Mouse (Mus musculus) monocyte, adult 2 months (primary cell): Measurements from ENCODE around the gene Olfr557.

ENCODE experiments used
- DNase-seq, 2 experiments: peaks; one replicate each; pipeline ENCODE4 v3.0.0; 2022; ENCODE audit warnings: low spot score in 2 of 2, low read depth in 1 of 2

Gene Olfr557

GRCm38 (mm10) chr7:102695358-102696125, at the start of gene Olfr557:
Gene Olfr557, plus strand, starts transcription at chr7:102695910.
- no peak for DNase-seq

DNA sequence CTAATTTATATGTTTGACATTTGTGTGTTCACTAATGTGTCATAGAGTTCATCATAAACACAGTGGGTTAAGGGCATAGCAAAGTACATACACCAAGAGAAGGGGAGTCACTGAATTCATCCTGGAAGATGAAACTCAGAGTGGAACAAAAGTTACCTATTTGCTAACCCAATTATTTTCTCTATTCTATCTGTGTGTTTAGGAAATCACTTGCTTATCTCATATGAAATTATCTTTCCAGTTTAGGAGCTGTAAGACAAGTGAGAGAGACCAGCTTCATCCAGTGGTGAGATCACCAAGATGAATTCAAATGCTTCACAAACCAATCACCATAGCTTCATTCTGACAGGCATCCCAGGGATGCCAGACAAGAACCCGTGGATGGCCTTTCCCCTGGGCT, 37.2 kb upstream of the Olfr557 start, which contains the start of gene Olfr555:
TSS of gene Olfr555 (plus strand) at position 301 of the 400 bp plus-strand sequence.
- DNase-seq = no peak

DNA sequence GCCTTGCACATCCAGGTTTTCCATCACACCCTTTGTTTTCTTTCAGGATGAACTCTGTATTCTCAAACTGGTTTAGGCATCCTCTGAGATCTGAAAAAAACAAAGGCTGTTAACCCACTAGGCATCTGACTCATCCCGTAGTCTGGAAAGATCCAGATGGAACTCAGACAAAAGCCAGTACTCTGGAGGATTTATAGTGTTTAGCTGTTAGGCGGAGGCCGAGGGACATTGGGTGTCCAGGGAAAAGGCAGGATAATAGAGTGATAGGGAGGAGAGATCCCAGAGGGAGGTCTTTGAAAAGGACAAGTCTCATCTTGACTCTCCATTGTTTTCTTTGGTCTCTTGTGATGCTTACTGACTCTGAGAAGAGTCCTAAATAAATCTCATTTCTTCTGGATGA, 31.1 kb upstream of the Olfr557 start, which contains the start of gene Olfr556:
TSS of gene Olfr556 (plus strand) at position 301 of the 400 bp plus-strand sequence.
- DNase-seq = no peak

- no peak for DNase-seq
Measured at GRCm38 (mm10) chr7:102665378-102665777, 30.3 kb upstream of the Olfr557 start.

DNA sequence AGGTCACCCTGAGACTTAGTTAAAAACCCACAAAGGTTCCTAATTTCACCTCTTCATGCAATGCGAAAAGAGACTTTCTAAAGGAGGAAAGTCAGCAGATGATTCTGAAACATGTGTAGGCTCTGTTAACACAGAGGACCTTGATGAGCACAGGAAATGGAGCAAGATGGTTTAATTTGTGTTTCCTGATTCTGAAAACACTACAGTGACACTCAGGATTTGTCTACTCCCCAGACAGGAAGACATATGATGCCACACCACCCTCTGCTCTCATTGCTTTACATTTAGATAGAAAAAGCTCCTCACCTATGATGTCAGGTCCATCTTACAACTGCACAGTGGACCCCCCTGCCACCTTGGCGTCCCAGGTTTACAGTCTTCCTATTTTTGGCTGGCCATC, 19.5 kb upstream of the Olfr557 start:
- DNase-seq = no peak

- no peak for DNase-seq
Measured at GRCm38 (mm10) chr7:102681916-102682315, 13.8 kb upstream of the Olfr557 start.

GRCm38 (mm10) chr7:102686944-102687501, 8.7 kb upstream of the Olfr557 start, which contains the start of gene Trim68:
Gene Trim68, minus strand, starts transcription at chr7:102687327.
- DNase-seq = peak; percentile 17 to 44

DNA sequence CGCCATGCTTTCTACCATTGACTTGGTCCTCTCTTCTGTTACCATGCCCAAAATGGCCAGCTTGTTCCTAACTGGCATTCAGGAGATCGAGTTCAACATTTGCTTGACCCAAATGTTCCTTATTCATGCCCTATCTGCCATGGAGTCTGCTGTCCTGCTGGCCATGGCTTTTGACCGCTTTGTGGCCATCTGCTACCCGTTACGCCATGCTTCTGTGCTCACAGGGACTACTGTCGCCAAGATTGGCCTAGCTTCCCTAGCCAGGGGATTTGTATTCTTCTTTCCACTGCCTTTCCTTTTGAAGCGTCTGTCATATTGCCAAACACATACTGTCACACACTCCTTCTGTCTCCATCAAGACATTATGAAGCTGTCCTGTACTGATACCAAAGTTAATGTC, 2.8 kb downstream of the Olfr557 start:
- DNase-seq = no peak

DNA sequence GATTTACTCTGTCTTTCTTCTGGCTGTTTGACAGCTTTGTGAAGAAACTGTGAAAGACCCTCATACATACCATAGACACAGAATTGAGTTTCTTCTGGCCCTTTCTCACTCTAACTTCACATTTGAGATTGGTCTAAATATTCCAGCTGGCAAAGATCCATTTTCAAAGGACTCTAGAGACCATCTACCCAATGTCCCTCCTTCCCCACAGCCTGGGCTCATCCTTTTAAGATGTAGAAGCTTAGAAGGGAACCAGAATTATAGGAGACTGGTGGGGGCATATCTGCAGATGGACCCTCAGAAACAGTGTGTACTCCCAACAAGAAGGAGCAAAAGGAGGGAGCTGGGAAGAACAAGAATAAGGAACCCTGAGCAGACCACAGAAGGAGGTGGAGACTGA, 6.2 kb downstream of the Olfr557 start, which contains the start of gene Olfr558:
TSS of gene Olfr558 (plus strand) at position 301 of the 400 bp plus-strand sequence.
- no peak for DNase-seq

- DNase-seq = no peak
Measured at GRCm38 (mm10) chr7:102718970-102719369, 23.3 kb downstream of the Olfr557 start, which contains the start of gene Olfr33. Gene Olfr33, minus strand, starts transcription at chr7:102719070.

DNA sequence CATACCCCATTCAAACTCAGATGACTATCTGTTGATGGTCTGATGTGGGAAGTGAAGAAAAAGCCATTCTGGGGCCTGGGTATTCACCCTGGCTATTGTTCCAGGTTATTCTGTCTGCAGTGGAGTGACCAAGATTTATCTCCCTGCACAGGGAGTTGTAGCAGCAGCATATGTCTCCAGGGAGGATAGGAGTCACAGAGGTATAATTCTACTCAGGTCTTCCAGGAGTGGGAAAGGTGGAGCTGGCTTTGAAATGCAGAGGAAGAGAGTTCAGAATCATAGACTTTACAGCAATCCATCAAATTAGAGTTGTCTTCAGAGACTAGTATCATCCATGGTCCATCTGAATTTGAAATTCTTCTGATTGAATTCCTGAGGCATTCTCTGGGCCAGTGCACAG, 31.7 kb downstream of the Olfr557 start, which contains the start of gene Olfr559:
TSS of gene Olfr559 (minus strand) at position 101 of the 400 bp plus-strand sequence.
- no peak for DNase-seq

DNA sequence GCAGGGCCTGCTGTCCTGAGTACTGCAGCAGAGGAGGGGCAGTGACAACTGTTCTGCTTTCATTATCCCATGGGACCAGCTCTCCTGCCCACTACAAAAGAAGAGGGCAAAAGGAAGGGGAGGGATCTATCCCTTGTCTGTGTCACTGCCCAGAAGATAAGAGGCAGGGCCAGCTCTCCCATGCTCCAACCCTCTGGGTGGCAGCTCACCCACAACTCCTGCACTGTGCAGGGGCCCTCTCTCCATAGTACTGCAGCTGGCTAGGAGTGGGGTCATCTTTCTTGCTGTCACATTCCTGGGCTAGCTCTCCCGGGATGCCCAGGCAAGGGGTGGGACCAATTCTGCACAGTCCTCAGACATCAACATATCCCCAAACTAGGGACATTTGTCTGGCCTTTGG, 38.1 kb downstream of the Olfr557 start:
- DNase-seq = no peak

GRCm38 (mm10) chr7:102737705-102738104, 42.0 kb downstream of the Olfr557 start:
- DNase-seq = no peak
